Mouse (Mus musculus) liver, adult (tissue): ENCODE measurements around the gene Hexim1.

Experiments
- GATA4 ChIP-seq: IDR thresholded peaks from 2 replicates; pipeline ENCODE4 v1.6.1; 2014; ENCODE audit warnings: mild to moderate bottlenecking, low read length; ENCODE audit not compliant: insufficient replicate concordance

Gene Hexim1

DNA sequence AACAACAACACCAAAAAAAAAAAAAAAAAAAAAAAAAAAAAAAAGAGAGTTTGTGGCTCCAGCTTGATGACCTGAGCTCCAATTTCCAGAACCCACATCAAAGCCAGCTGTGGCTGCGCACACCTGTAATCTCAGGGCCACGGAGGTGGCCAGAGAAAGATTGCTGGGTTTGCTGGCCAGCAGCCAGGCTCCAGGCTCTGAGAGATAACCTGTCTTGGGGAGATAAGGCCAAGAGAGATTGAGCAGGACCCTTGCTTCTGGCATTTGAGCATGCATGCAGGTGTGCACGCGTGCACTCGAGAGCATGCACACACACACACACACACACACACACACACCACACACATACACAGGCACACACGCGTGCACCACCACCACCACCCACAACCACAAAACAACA, 22.7 kb upstream of the Hexim1 start:
- TF ChIP-seq GATA4, result no peak

DNA sequence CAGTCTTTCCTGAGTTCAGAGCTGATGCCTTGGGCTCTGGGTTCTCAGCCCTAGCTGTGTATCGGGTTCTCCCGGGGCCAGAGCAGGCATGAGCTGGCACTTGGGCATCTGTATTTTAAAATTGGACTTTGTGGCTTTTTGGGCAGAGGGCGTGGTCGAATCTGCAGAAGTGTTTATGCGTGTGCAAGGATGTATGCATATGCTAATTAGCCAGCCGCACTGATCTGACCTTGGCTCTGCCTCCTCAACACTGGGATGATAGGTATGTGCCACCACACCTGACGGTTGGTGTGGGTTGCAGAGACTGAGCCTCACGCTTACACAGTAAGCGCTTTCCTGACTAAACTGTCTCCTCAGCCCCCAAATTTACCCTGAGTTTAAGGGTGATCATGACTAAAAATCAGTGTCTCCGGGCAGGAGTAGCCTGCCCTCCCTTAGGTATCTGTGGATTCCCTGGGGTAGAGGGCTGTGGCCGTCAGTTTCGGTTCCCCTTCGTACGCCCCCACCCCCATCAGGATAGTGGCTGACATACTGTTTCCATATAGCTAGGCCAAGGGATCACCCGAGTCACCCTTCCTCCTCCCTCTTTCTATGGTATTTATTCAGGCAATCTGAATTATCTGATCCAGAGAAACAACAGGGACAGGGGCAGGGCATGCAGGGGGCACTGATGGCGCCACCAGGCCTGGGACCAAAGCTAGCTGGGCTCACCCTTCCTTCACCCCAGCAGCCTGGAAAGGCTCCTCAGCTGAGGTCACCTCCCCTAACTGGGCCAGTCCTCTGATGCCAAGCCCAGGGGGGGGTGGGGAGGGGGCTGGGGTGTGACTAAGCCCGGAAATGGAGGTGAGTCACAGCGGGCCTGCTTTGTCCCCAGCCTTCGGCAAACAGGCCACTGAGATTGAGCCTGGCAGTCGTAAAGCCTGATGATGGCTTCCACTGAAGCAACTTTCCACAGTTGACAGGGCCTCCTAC, 21.9 kb upstream of the Hexim1 start:
- TF ChIP-seq GATA4, result no peak

DNA sequence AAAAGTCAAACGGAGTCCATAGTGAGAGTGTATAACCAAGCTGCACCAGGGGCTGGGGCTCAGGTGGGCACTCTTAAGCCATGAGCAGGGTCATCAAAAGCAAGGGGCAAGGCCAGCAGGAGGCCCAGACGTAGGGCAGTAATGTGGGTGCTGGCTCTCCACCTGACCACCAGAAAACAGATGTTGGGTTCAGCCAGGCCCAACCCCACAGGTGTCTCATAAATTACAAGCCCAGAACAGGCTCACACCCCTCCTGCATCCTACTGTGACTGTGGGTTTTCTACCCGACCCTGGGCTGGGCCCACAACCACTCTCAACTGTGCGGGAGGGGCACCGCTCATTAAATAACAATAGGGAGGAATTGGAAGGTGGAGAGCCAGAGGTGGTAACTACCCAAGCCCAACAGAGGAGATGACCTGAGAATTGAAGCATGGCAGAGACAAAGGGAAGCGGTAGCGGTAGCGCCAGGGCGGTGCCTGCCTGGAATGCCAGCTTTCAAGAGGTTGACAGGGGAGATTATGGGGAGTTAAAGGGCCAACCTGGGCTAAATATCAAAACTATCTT, 20.8 kb upstream of the Hexim1 start:
- TF ChIP-seq GATA4, result no peak

DNA sequence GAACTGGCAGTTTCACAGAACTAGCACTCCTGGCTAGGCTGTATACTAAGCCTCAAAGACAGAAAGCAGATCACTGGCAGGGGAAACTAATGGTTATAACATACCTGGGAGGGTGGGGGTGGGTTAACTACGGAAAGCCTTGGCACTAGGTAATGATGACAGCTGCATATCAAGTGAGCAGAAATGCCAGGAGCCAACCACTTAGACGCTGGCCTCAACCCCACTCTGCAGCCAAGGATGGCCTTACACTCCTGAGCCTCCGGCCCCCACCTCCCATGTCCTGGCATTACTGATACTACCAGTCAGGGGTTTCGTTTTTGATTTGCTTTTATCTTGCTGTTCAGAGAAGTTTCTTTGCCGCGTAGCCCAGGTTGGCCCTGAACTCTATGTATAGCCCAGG, 20.2 kb upstream of the Hexim1 start:
- TF ChIP-seq GATA4, result no peak

DNA sequence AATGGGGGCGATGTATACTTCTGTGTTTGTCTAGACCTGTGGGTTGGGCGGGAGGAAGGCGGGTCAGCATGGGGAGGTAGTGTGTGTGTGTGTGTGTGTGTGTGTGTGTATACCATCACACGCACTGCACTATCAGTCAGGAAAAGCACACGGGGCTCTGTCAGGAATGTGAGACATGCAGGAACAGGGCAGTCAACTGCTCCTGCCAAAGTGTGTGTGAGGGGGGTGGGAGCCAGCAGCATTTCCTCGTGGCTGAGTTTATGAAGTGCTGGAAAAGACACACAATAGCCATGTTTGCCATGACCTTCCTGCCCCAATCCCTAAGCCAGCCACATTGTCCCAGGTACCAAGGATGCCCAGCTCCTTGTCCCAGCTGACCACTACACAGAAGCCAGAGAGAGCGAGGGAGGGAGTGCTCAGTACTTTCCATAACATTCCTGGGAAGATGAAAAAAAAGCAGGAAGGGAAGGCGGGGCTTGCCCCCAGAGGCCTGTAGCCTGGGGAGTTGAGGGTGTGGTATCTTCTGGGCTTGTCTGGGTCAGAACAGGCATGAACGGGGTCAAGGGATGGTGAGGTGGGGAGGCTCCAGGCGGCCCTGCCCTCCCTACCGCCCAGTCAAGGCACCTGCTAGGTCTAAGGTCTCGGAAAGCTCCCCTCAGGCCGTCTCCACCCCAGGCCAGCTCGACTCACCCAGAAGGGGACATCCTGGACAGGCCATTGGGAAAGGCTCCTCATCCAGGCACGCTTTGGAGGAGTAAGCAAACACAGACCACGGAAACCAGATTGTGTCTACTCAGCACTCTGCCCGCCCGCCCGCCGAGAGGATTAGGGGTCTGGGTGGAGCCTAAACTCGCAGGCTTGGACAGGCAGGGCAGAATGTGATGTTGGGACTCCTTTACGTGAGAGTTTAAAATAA, 18.8 kb upstream of the Hexim1 start:
- TF ChIP-seq GATA4, result no peak

DNA sequence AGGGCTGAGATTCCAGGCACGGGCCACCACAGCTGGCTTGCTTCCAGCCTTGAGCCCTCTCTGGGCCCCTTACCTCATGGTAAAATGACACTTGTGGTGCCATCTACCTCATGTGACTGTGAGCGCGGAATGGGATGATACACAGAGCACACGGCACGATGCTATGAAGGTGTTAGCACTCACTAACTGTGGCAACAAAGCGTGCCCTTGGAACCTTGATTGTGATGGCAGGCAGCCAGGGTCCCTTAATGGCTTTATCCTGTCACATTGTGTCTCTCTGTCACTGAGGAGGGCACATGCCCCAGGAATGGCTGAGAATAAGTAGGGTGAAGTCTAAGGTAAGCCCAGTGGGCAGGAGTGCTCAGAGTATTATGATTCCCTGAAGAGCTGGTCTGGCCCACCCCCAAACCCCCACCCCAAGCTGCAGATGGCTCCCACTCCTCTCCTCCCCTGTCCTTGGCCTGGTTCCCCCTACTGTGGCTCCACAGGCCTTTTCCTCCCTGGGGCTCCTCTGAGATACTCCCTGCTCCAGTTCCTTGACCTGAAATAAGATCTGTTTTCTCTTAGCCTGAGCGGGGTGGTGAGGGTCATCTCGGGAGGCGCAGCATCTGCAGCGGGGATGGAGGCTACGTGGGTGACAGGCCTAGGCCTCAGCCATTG, 17.4 kb upstream of the Hexim1 start:
- no peak for TF ChIP-seq GATA4

DNA sequence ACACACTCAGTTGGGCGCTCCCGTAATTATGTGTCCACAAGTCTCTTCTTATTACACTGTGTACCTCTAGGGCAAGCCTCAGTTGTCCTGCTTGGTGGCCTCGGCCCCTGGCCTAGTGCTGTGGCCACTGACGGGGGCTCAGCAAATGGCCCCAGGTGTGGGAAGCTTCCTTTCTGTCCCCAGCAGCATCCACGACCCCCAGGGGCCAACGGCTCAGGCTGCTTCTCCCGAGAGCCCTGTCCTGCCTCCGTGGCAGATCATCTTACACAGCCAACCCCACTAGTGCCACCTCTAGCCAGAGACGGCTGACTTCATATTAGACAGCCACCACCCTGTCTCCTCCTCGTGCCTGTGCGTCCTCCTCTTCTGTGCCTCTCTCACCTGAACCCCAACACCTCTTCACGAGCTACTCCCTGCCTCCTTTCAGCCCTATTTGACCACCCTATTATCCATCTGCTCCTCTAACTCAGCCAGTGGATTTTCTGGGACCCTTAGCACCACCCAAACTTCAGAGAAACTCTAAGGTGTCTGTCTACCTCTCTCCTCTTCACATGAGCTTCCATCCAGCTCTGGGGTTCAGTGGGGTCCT, 16.6 kb upstream of the Hexim1 start:
- TF ChIP-seq GATA4, result no peak

DNA sequence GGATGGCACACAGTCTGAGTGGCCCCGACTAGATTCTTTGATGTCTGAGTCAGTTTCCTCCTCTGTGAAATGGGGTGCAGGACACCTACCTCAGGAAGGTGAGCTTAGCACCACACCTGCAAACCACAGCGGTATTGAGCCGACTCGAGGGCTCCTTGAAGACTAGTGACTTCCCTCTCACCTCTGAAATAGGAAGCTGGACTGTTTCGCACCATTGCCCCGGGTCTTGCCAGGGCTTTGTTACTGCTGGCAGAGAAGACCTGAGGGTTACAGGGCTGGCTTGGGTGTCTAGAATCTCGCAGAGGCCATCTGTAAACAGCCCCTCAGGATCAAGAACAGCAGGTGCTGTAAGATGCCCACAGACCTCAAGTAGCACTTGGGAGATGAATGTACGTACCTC, 15.7 kb upstream of the Hexim1 start:
- TF ChIP-seq GATA4, result no peak

DNA sequence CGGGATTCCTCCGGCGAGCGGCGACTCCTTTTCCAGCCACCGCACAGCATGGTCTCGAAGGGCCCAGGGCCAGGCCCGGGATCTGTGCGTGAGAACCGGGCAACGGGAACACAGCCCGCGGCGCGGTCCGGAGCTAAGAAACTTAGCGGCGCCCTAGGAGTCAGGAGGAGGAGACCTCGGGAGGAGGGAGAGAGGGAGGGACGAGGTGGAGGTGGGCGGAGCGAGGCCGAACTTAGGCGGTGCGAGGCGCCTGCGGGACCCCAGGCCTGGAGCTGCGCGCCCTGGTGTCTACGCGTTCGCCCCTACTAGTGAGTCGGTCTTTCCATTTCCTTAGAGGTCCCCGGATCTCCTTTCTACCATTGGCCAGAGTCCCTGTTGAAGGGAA, 14.6 kb upstream of the Hexim1 start, which contains the start of the genes Plcd3 and Acbd4:
TSS of gene Plcd3 (minus strand) at position 178 of the 385 bp plus-strand sequence.
TSS of gene Acbd4 (plus strand) at position 202 of the 385 bp plus-strand sequence.
- TF ChIP-seq GATA4, result no peak

DNA sequence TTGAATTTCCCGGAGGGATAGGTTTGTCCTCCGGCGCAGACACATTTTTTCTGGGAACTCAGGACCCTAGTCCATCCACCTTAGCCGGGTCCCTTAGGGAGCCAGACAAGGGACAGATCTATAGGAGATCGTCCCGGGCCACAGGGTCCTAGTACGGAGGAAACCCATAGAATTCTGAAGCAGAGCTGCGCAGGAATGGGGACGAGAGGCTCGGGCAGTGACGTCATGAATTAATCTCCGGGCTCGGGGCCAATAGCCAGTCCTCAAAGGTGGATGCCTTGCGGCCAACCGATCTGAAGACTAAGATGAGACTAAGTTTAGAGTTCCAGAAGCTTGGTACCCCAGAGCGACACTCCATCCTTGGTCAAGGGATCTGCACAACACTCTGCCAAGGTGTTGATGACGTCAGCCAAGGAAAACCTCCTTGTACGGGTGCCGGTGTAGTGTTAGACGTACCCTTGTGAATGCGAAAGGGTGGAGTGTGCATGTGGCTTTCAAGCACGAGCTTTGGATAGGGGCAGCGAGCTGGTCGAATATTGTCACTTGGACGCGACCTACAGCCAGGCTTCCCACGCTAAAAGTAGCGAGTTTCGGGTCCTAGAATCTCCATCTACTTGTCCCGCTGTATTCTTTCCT, 14.0 kb upstream of the Hexim1 start:
- TF ChIP-seq GATA4, result no peak

DNA sequence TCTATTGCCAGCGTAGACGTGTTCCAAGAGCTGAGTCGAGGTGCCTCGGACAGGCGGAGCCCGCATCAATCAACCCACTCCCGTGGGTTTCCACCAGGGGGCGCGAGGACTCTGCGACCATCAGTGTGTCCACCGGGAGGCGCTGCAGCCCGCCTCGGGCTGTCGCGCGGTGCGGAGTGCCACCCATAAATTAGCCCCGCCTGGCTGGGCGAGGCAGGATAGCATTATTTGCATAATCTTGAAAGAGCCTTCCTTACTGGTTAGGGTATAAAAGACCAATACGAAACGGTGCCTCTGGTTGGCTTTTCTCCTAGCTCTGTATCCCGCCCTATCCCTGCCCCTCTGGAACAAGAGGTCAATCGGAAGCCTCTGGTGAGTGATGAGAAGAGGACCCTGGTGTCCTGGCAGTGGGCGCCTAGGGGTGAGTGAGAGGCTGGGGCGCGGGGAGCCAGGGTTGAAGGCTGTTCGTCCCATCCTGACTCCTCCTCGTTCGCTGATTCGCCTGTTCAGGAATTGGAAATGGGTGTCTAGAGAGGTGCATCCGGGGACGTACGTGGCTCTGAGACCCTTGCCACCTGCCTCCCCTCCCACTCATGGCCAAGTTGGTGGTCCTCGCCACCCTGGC, 13.2 kb upstream of the Hexim1 start:
- peak; percentile 39; the same call in 1 of the 2 replicates for TF ChIP-seq GATA4

DNA sequence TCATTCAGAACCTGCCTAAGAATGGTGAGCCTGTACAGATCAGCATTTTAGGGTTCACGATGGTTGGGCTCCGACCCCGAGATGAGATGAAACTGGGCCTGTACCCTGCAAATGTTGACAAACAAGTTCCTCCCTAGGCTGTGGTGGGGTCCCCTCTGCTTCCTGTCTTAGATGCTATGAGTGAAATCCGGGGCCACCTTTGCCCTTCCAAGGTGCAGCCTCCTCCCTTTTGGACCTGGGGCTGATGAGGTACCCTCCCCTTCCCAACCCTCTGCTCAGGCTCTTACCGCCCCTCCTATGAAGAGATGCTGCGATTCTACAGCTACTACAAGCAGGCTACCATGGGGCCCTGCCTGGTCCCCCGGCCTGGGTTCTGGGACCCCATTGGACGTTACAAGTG, 12.4 kb upstream of the Hexim1 start:
- TF ChIP-seq GATA4, result no peak

DNA sequence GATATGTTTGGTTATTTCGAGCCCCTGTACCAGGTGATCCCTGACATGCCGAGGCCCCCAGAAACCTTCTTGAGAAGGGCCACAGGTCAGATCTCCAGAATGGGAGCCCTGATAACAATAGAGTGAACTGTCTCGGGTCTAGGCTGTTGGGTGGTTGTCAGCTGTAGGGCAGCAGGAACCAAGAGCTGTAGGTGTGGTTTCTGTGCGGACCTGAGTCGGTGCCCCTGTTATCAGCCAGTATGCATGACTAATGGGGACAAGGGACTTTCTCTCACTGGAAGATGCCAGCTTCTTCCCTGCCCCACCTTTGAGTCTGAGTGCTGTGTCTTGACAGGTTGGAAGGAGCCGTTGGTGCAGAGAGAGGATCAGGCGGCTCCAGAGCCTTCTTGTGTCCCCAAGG, 11.6 kb upstream of the Hexim1 start:
- no peak for TF ChIP-seq GATA4

DNA sequence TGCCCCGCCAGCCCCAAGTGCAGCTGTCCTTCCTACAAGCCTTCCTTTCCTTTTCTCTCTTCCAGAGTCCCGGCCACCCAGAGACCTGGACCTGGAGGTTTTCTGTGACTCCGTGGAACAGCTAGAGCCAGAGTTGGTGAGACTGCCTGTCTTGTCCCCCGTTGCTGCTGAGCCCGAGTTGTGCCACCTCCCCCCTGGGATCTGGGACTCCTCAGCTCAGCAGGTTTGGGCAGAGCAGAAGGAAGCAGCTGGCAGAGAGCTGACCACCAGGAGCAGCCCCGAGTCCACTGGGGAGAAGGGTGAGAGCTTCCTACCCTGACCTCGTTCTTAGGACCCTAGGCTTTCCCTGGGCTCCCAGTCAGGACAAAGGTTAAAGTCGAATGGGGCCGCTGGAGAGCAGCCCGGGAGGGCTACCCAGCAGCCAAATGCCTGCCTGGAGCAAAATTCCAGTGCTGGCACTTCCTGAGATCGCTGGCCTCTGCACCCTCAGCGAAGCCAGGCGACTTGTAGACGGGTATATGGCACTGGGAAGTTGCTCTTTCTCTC, 10.8 kb upstream of the Hexim1 start:
- TF ChIP-seq GATA4, result no peak

DNA sequence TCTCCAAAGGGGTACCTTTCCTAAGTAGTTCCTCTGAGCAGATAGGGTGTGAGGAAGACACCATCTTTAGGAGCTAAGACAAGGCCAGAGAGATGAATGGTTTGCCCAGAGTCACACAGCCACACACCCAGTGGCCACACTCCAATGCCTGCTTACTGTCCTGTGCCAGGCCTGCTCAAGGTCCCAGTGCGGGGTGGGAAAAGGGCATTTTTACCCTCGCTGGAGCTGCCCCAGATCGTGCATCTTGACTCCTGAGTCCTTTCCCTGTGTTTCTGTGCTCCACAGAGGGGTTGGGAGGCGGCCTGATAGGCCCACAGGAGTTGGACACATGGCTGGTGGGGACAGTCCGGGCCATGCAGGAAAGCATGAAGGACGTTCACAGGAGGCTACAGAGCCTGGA, 10.2 kb upstream of the Hexim1 start:
- no peak for TF ChIP-seq GATA4
